Mouse (Mus musculus) ES-CJ7 (cell line): Measurements from ENCODE around the gene Jag1.

Experiments
- DNase-seq: peaks from one replicate; pipeline ENCODE4 v3.0.0; 2011; ENCODE audit warnings: low read depth, low spot score

The Jag1 gene

DNA sequence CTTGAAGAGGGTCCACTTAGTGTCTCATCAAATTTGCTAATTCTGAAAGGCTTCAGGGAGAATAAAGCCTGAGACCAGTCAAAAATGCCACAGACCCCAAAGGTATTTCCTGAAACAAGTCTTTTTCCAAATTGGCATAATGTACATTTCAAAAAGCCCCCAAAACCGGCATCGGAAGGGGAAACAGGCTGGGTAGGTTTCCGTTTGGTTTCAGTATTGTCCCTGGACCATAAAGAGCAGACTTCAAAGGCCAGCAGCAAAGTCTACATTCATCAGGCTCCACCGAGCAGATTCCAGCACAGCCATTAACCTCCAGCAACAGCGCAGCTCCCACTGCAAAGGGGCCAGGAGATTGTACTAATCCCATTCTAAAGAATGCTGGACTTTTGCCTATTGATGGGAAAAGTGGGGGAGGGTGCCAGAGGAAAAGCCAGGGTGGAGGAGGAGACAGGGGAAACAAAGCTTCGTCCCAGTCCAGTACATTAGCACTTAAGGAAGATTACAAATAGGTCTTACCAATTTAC lies 17.2 kb downstream of the Jag1 start:
- DNase-seq = no peak

DNA sequence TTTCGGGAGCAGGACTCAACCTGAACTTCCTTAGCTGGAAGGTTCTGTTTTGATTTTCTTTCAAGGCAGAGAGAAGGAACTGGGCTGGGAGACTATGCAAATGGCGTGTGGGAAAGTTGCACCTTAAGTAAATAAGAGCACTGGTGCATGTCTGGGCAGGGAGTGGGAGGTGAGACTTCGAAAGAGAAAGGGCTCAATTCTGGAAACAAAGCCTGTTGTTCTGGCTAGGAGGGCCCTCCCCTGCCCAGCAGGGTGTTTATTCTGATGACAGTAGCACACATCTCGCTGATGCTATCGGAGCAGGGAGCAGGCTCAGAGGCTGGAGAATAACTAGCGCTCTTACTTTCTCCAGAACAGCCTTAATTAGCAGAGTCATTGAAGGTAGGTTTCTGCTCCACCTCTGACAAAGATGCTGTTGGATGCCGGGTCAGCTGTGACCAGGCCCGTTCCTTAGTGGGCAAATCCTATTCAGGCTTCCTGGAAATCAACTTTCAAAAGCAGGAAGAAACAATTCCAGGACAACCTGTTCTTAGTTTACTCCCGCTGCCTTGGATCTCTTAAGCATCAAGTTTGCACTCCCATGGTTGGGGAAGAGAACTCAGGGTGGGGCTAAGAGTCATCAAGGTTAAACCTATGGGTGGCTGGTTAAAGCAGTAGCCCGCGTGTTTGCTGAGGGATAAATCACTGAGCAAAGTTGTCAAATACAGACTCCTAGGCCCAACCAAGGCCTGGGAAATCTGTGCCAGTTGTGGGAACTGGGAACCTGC lies 18.0 kb downstream of the Jag1 start:
- DNase-seq = peak; percentile 91

DNA sequence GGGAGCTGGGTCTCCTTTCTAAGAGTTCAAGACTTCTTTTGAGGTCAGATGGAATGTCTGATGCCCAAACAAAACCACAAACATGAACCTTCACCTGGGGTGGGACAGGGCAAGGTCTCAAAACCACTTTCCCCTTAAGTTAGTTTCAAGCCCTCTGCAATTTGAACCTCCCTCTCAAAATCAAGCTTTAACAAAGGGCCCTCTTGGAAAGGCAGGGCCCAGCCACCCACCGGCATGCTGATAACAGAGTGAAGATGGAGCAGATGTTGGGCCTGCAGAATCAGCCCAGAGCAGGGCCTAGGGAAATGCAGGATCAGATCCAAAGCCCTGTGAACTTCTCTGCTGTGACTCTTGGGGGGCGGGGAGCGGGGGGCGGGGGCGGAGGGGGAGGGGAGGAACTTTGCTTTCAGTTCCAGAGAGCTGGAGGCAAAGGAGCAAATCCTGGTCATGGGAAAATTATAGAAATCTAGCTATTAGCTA lies 19.4 kb downstream of the Jag1 start:
- DNase-seq = no peak

GRCm38 (mm10) chr2:137094301-137094700 lies 22.1 kb downstream of the Jag1 start:
- DNase-seq = no peak

GRCm38 (mm10) chr2:137093298-137093630 lies 23.2 kb downstream of the Jag1 start:
- DNase-seq = no peak

GRCm38 (mm10) chr2:137092523-137093297 lies 23.7 kb downstream of the Jag1 start:
- DNase-seq = no peak

DNA sequence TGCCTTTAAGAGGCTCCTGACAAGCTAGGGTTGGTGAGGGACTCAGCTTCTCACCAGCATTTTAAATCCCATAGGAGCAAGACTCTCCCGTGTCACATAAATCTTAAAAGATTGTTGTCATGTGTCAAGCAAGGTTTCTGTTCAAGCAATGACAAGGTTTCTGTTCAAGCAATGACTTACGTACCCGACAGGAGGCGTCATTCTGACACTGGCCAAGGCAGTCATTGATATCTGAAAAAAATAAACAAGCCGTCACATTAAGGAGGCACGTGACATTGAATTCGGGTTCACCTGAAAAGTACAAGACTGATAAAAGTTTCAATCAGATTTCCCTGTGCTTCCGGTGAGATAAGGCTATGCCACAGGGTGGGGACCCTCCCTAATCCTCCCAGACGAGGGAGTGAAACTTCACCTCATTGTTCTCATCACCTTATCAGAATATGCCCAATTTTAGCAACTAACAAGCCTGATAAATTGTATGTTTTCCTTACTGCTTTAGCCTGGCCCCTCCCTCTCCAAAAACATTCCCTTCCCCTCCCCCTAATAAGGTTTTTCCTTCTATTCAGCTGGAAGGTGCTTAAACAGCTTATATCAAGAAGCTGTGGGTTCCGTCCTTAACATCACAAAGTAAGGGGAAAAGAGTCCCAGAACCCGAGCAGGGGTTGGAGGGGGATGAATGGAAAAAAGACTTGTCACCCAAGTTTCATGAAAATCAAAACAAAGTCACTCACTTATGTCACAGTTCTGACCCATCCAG lies 24.5 kb downstream of the Jag1 start:
- DNase-seq = no peak

DNA sequence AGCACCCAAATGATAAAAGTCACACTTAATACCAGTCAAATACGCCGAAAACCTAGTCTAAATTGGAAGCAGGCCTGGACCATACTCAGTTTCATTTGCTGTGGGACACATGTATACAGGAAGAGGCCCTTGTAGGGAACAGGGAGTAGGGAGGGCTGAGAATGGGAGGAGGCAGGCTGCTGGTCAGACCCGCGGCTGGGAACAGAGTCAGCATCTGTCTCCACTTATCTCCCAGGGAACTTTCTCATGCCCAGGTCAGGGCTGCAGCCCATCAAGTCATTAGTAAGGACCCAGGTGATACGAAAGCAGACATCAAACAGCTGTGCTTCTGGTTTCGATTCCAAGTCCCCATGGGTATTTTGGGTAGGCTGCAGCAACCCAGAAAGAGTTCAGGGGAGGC lies 28.7 kb downstream of the Jag1 start:
- DNase-seq = no peak

DNA sequence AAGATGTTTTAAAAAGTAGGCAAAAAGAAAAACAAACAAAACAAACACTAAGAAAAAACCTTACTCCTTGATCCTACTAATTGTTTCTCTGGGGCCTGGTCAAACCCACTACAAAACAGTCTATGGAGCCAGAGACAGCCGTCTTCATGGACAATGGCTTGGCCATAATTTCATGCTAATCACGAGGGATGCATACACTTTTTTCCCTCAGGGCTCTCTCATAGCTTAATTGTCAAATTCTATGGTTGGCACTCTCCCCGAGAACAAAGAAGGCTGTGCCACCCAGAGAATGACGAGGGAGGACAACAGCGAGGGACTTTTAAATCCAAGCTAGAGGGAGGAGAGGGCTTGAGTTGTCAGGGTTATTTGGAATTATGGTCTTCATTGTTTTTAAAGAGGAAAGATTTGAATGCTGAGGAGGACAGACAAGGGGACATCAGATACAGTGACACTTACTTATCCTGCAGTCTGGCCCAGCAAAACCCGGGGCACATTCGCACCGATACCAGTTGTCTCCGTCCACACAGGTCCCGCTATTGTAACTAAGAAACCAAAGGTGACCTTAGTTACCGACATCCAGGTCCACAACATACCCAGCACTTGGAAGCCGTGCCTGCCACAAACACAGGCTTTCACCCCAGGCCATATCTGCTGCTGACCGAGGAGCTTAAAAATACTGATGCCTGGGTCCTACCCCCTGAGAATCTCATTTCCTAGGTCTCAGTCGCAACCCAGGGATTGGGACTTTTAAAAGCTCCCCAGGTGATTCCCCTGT lies 29.6 kb downstream of the Jag1 start:
- DNase-seq = no peak

- no peak for DNase-seq
Observed at GRCm38 (mm10) chr2:137085257-137085656, 31.2 kb downstream of the Jag1 start.

GRCm38 (mm10) chr2:137082896-137083620 lies 33.4 kb downstream of the Jag1 start:
- no peak for DNase-seq

DNA sequence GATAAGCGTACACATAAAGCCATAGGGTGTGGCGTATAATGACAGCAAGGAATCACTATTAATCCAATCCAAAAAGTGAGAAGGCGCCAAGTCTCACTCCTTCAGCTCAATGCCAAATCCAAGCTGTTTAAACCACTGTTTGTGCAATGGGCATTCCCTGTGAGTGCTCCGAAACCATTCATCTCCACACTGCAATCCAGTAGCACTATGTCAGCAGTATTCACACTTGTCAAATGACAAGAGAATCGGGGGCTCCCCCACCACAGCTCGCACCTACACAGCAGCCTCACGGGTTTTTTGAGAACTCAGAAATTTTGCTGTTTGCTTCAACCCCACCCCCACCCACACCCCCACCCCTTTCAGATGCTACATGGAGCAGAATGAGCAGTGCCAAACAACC lies 35.4 kb downstream of the Jag1 start:
- DNase-seq = no peak

DNA sequence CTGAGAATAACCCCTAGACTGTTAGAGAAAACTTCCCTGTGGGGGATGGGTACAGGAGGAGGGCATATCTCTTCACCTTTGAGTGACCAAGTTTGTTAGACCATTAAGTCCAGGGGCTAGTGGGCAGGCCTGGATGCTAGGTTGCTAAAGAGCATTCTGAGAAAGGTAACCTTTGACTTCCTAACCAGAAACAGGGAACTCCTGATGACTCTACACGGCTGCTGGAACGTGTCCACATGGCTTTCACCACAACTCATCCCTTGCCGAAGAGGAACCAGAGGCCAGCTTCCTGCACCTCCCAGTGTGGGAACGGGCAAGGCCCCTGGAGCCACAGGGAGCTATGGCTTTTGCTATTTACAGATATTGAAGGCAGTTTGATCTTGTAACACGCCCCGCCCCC lies 36.0 kb downstream of the Jag1 start:
- no peak for DNase-seq

DNA sequence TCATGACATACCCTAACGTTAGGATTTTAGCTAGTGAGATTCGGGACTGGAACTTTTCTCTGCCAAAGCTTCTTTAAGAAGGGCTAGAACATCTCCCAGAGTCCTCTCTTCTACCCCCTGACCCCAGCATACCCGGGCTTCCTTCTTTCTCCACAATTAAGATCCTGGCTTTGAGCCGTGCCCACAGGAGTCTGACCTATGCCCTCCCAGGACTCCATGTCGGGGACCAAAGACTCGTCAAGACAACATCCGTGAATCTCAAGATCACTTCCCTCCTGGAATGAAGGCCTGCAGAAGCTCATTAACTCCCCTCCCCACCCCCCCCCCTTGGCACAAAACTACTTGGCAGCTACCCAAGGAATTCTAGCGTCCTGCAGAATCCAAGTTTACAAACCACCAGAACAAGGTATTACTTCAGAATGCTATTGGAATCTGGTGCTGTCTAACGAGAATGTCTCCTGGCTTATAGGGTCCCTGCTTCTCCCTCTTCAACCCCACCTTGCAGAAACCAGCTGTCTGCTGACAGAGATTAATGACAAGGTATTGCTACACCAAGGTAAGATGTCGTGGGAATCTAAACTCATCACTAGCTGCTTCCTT lies 36.6 kb downstream of the Jag1 start:
- DNase-seq = no peak

GRCm38 (mm10) chr2:137078771-137079170 lies 37.7 kb downstream of the Jag1 start:
- no peak for DNase-seq

DNA sequence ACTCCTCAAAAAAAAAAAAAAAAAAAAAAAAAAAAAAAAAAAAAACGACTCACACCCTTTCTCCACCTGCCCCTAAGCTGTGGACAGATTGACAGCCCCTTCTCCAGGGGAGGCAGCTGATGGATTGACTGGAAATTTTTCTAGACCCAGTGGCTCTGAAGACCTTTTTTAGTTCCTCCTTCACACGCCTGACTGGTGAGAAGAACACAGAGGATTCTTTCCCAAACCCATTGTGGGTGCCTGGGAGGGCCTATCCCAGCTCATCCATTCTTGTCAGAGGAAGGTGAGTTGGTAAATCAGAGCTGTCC lies 42.2 kb downstream of the Jag1 start:
- DNase-seq = no peak

DNA sequence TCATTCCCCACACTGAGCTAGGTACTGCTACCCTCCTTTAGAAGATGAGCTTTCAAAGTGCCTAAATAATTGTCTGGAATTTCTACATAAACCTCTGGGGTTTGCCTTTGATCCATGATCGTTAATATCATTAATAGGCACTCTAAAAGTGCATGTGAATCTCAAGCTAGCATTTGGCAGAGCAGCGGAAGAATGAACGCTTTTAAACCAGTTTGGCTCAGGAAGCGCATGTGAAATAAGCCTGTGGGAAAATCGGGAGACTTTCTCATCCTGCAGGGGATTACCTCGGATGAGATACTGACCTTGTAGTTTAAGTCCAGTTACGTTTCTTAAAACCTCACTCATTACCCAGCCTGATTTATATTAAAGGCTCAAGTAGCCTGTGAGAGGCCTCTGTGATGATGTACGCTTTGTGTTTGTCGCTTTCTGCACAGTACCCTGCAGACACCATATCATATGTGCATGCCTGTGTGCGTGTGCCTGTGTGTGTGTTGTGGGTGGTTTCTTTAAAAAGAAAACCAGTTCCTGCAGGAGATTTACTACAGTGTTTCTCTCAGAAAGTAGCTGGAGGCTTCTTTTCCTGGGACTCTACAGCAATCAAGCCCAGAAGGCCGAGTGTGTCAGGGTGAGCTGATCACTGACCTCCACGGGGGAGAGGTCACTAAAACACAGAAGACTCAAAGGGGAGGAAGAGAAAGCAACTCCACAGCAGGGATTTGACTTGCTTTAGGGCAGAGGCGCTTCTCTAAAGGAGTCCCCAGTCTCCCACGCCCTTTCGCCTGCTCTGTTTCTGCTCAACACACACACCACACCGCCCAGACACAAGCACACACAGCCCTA lies 42.8 kb downstream of the Jag1 start:
- DNase-seq = no peak

- no peak for DNase-seq
Observed at GRCm38 (mm10) chr2:137067479-137068110, 48.8 kb downstream of the Jag1 start.

DNA sequence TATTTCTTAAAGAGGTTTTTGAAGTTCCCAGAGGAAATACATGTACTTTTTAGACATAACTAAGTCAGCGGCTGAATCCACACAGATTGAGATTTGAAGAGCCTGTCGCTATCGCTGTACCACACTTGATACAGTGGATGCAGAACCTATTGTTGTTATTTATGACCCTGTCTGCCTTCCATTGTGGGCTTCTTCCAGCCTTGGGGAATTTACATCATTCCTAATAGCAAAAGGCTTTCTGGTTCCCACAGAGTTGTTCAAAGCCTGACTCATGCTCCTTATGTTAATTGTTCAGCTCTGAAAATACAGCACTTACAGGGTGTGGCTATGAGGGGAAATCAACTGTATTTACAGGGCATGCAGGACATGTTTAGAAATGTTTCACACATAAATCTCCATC lies 51.9 kb downstream of the Jag1 start:
- DNase-seq = no peak
